Comparison of ENCODE assay signal across 8 mouse cellular contexts in genomic region chr17:23770896-23771283, GRCm38 (mm10). TPM values are rescaled to one million over a fixed set of nuclear protein-coding genes. Genes with fewer than 3 reads are reported as not detected.
DNase-seq lines count a peak whose midpoint lies in the region; ATAC-seq and TF ChIP-seq lines count a peak whose summit lies in the region.

No protein-coding gene starts in this region.

- H3K9ac ChIP-seq in hindbrain, embryonic 16.5 days (ENCODE audit: low read depth, low read length), result peak overlapping the region; percentile 80

- TF ChIP-seq POLR2A in cerebellum, adult 2 months (IDR thresholded peaks at IDR 0.05; ENCODE audit: borderline replicate concordance, insufficient read depth, low read length), result no peak

- H3K36me3 ChIP-seq in hindbrain, embryonic 16.5 days (ENCODE audit: control insufficient read depth, insufficient read depth, low read length), result no peaks in the 10 kb centered on the region; the same call in 1 of the 2 replicates

- H3K4me3 ChIP-seq in cerebellum, adult 2 months (replicated peaks; ENCODE audit: insufficient read depth, low read depth, low read length), result peak overlapping the region; percentile 88
- H3K4me3 ChIP-seq in hindbrain, embryonic 16.5 days (ENCODE audit: low read length), result peak overlapping the region; percentile 61

- DNase-seq in cerebellum, adult 2 months, result no peak
- no peak for DNase-seq in cerebellum, postnatal 4 days (ENCODE audit: low spot score in 2 of 2)
- DNase-seq in spleen, adult 12 weeks (ENCODE audit: low spot score), result peak; percentile 12
- DNase-seq in spleen, postnatal 14 days (ENCODE audit: low spot score in 2 of 2), result no peak
- DNase-seq in layer of hippocampus, postnatal 14 days (ENCODE audit: low spot score in 2 of 2), result no peak
- no peak for DNase-seq in kidney, adult 11 months

- under 1% methylated on average over 19 of the region's 19 CpGs for WGBS in cerebellum, adult 2 months
- under 1% methylated on average over 19 of the region's 19 CpGs for WGBS in hindbrain, embryonic 16.5 days

- H3K27ac ChIP-seq in cerebellum, adult 2 months (ENCODE audit: insufficient read depth, low read length), result peak overlapping the region; percentile 64
- H3K27ac ChIP-seq in hindbrain, embryonic 16.5 days (ENCODE audit: low read depth, low read length), result peak overlapping the region; percentile 83

- peaks cover under 1% of the 10 kb centered on the region; the same call in 1 of the 2 replicates for H3K4me1 ChIP-seq in cerebellum, adult 2 months (ENCODE audit: control insufficient read depth, insufficient read depth, low read length)
- peaks cover 14% of the 10 kb centered on the region for H3K4me1 ChIP-seq in hindbrain, embryonic 16.5 days (ENCODE audit: control insufficient read depth, insufficient read depth, low read depth, low read length)

- H3K27me3 ChIP-seq in cerebellum, adult 2 months (ENCODE audit: control insufficient read depth, insufficient read depth, low read length), result no peaks in the 10 kb centered on the region
- no peaks in the 10 kb centered on the region for H3K27me3 ChIP-seq in hindbrain, embryonic 16.5 days (replicated peaks; ENCODE audit: control insufficient read depth, insufficient read depth, low read length)

- no peaks in the 10 kb centered on the region for H3K9me3 ChIP-seq in hindbrain, embryonic 16.5 days (ENCODE audit: control insufficient read depth, low read length)

- ATAC-seq in hindbrain, embryonic 16.5 days, result no peak; the same call in 1 of the 2 replicates
- ATAC-seq in megakaryocyte-erythroid progenitor cell, adult 5-6 weeks (replicated peaks; ENCODE audit: low FRiP score, low TSS enrichment, poor library complexity, severe bottlenecking), result 0 out of 2 replicates have a peak, but pooled peaks have one; percentile 21

- peak overlapping the region; percentile 59 for H3K4me2 ChIP-seq in hindbrain, embryonic 16.5 days (ENCODE audit: low read length)

- TF ChIP-seq CTCF in cerebellum, adult 2 months (IDR thresholded peaks at IDR 0.05; ENCODE audit: borderline replicate concordance, insufficient read depth, low read depth, low read length), result no peak

RNA-seq across cellular contexts. Expression of gene Flywch1, which starts 0.5 kb away (rescaled TPM):
- 341 and 366 TPM in 2 replicates for polyA plus RNA-seq in cerebellum, adult 2 months (2012; rRNA removed)
- 202 and 203 TPM in 2 replicates for polyA plus RNA-seq in hindbrain, embryonic 16.5 days (2015; fragmentation: Nextera tagmentation; extraction: Ambion mirVana)
- total RNA-seq in megakaryocyte-erythroid progenitor cell, adult 5-6 weeks (2014; fragmentation: Nextera tagmentation), result 7.6 and 11.7 TPM in 2 replicates
- total RNA-seq in megakaryocyte-erythroid progenitor cell, adult 5-6 weeks (2017), result 12.5 and 15.4 TPM in 2 replicates
- total RNA-seq in layer of hippocampus, postnatal 14 days (2021), result 100 to 1,000 TPM; 159 to 169 TPM

RNA-seq across cellular contexts. Expression of gene Flywch2, which starts 15.0 kb away (rescaled TPM):
- 50.5 and 54.8 TPM in 2 replicates for polyA plus RNA-seq in cerebellum, adult 2 months (2012; rRNA removed)
- polyA plus RNA-seq in hindbrain, embryonic 16.5 days (2015; fragmentation: Nextera tagmentation; extraction: Ambion mirVana), result 73.9 and 86.2 TPM in 2 replicates
- 3.1 and 5.6 TPM in 2 replicates for total RNA-seq in megakaryocyte-erythroid progenitor cell, adult 5-6 weeks (2014; fragmentation: Nextera tagmentation)
- not detected in 2 replicates for total RNA-seq in megakaryocyte-erythroid progenitor cell, adult 5-6 weeks (2017)
- total RNA-seq in layer of hippocampus, postnatal 14 days (2021), result 10 to 100 TPM; 24.5 to 25.3 TPM

RNA-seq across cellular contexts. Expression of gene Srrm2, which starts 19.4 kb away (rescaled TPM):
- 711 and 720 TPM in 2 replicates for polyA plus RNA-seq in cerebellum, adult 2 months (2012; rRNA removed)
- 410 and 420 TPM in 2 replicates for polyA plus RNA-seq in hindbrain, embryonic 16.5 days (2015; fragmentation: Nextera tagmentation; extraction: Ambion mirVana)
- total RNA-seq in megakaryocyte-erythroid progenitor cell, adult 5-6 weeks (2014; fragmentation: Nextera tagmentation), result 699 and 735 TPM in 2 replicates
- total RNA-seq in megakaryocyte-erythroid progenitor cell, adult 5-6 weeks (2017), result 134 and 162 TPM in 2 replicates
- 100 to 1,000 TPM; 502 to 591 TPM for total RNA-seq in layer of hippocampus, postnatal 14 days (2021)

RNA-seq across cellular contexts. Expression of gene Kremen2, which starts 25.3 kb away (rescaled TPM):
- polyA plus RNA-seq in cerebellum, adult 2 months (2012; rRNA removed), result 0.57 and 0.84 TPM in 2 replicates
- polyA plus RNA-seq in hindbrain, embryonic 16.5 days (2015; fragmentation: Nextera tagmentation; extraction: Ambion mirVana), result 1.4 and 1.8 TPM in 2 replicates
- 0.52 TPM in 1 of 2 replicates, not detected in the other for total RNA-seq in megakaryocyte-erythroid progenitor cell, adult 5-6 weeks (2014; fragmentation: Nextera tagmentation)
- total RNA-seq in megakaryocyte-erythroid progenitor cell, adult 5-6 weeks (2017), result not detected in 2 replicates
- under 1 TPM; 0.17 to 0.21 TPM for total RNA-seq in layer of hippocampus, postnatal 14 days (2021)

RNA-seq across cellular contexts. Expression of gene Paqr4, which starts 30.2 kb away (rescaled TPM):
- polyA plus RNA-seq in cerebellum, adult 2 months (2012; rRNA removed), result 92.0 and 104 TPM in 2 replicates
- polyA plus RNA-seq in hindbrain, embryonic 16.5 days (2015; fragmentation: Nextera tagmentation; extraction: Ambion mirVana), result 81.4 and 84.1 TPM in 2 replicates
- total RNA-seq in megakaryocyte-erythroid progenitor cell, adult 5-6 weeks (2014; fragmentation: Nextera tagmentation), result 7.2 and 13.3 TPM in 2 replicates
- 6.2 and 11.6 TPM in 2 replicates for total RNA-seq in megakaryocyte-erythroid progenitor cell, adult 5-6 weeks (2017)
- 10 to 100 TPM; 49.7 to 52.8 TPM for total RNA-seq in layer of hippocampus, postnatal 14 days (2021)

Comparison
In these comparisons a context has a peak if more than half of its experiments do, and no peak if none do; other contexts are left out.
1. RNA of gene Flywch1, which starts 0.5 kb away (total RNA-seq): 159 to 169 TPM in layer of hippocampus, postnatal 14 days; 7.6 to 15.4 TPM in megakaryocyte-erythroid progenitor cell, adult 5-6 weeks; every median in the first group is over 4 times any median in the second.